Mouse (Mus musculus): ENCODE results near the gene Reg1.
"Not testable (repeated sequence)": the region's sequence is repeated elsewhere in the genome, so short reads cannot be mapped to it uniquely, and the experiment has no call there.

- not testable (repeated sequence) for TF ChIP-seq E2F4 (IDR thresholded peaks at IDR 0.05; ENCODE audit: insufficient read depth); POLR2AphosphoS2 (IDR thresholded peaks at IDR 0.05; ENCODE audit: insufficient read length, low read depth)
Measured at GRCm38 (mm10) chr6:78395323-78395722, 27.2 kb upstream of the Reg1 start, which contains the start of gene Reg2.

All from myocyte (in vitro differentiated cells).